Mouse (Mus musculus) embryo, embryonic 9.5 days (tissue): ENCODE results near the gene Ppp1r13b.

ENCODE experiments used
- DNase-seq: peaks from one replicate; pipeline ENCODE4 v3.0.0-alpha.2; 2017; ENCODE audit errors: extremely low spot score

The Ppp1r13b gene

GRCm38 (mm10) chr12:111916514-111917217 lies 8.8 kb upstream of the Ppp1r13b start:
- DNase-seq = no peak

- no peak for DNase-seq
Measured at GRCm38 (mm10) chr12:111915781-111916180, 7.9 kb upstream of the Ppp1r13b start.

GRCm38 (mm10) chr12:111914031-111914430 lies 6.1 kb upstream of the Ppp1r13b start:
- no peak for DNase-seq

GRCm38 (mm10) chr12:111912802-111913201 lies 4.9 kb upstream of the Ppp1r13b start:
- DNase-seq = no peak

GRCm38 (mm10) chr12:111911796-111912195 lies 3.9 kb upstream of the Ppp1r13b start:
- no peak for DNase-seq

GRCm38 (mm10) chr12:111911171-111911760 lies 3.4 kb upstream of the Ppp1r13b start:
- DNase-seq = no peak

- DNase-seq = no peak
Measured at GRCm38 (mm10) chr12:111908997-111909550, 1.2 kb upstream of the Ppp1r13b start.

- DNase-seq = no peak
Measured at GRCm38 (mm10) chr12:111907421-111907891, 454 bp downstream of the Ppp1r13b start.

- DNase-seq = no peak
Measured at GRCm38 (mm10) chr12:111906309-111906875, 1.5 kb downstream of the Ppp1r13b start.

GRCm38 (mm10) chr12:111902488-111902887 lies 5.4 kb downstream of the Ppp1r13b start:
- DNase-seq = no peak

- no peak for DNase-seq
Measured at GRCm38 (mm10) chr12:111901105-111901875, 6.6 kb downstream of the Ppp1r13b start.

GRCm38 (mm10) chr12:111899646-111900045 lies 8.3 kb downstream of the Ppp1r13b start:
- no peak for DNase-seq

- no peak for DNase-seq
Measured at GRCm38 (mm10) chr12:111898686-111899085, 9.2 kb downstream of the Ppp1r13b start.

- no peak for DNase-seq
Measured at GRCm38 (mm10) chr12:111896908-111897661, 10.8 kb downstream of the Ppp1r13b start.

GRCm38 (mm10) chr12:111894082-111894481 lies 13.8 kb downstream of the Ppp1r13b start:
- DNase-seq = no peak

- no peak for DNase-seq
Measured at GRCm38 (mm10) chr12:111892981-111893380, 14.9 kb downstream of the Ppp1r13b start.

- no peak for DNase-seq
Measured at GRCm38 (mm10) chr12:111891800-111892199, 16.1 kb downstream of the Ppp1r13b start.

GRCm38 (mm10) chr12:111889251-111889650 lies 18.7 kb downstream of the Ppp1r13b start:
- DNase-seq = no peak

- DNase-seq = no peak
Measured at GRCm38 (mm10) chr12:111888303-111888864, 19.5 kb downstream of the Ppp1r13b start.

GRCm38 (mm10) chr12:111887005-111887404 lies 20.9 kb downstream of the Ppp1r13b start:
- no peak for DNase-seq

- DNase-seq = no peak
Measured at GRCm38 (mm10) chr12:111882852-111883251, 25.1 kb downstream of the Ppp1r13b start.
